Mouse (Mus musculus) 3134 (cell line): ENCODE results near the gene Abtb1.

Experiments used
- DNase-seq: peaks from one replicate; pipeline ENCODE4 v3.0.0-alpha.2; 2011; ENCODE audit warnings: low spot score; ENCODE audit not compliant: insufficient read length; ENCODE audit errors: extremely low read depth

Abtb1 gene

DNA sequence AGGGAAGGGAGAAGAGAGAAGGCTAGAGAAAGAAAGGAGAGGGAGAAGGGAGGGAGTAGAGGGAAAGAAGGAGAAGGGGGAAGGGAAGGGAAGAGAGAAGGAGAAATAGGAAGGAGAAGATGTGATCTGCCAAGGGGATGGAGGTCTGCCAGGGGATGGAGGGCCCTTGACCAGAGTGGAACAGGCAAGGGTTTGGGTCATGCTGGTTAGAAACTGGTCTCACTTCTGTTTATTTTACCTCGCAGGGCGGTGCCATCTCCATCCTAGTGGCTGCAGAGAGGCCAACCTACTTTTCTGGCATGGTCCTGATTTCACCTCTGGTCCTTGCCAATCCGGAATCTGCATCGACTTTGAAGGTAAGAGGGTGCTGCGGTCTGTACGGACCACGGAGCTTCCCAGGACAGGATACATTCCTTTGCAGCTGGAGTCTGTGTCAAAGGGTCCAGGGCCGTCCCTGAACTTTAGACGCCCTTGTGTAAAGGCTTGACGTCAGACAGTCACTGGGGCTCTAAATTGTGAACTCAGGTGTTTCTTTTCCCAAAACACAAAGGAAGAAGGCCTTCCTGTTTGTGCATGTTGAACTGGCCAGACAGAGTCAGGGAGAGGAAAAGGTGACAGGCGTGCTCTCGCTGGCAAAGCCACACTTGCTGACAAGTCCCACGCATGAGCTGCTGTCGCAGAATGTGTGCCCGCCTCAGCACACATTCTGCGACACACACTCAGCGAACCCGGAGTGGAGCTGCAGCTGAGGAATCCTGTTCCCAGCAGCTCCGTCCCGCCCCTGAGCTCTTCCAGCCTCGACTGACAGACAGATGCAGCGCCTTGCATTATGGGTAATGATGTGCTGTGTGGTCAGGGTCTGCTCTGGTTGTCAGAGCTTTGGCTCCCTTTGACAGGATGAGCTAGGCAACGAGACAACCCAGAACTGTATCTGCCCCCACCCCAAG is 32.4 kb downstream of the Abtb1 start:
- no peak for DNase-seq

DNA sequence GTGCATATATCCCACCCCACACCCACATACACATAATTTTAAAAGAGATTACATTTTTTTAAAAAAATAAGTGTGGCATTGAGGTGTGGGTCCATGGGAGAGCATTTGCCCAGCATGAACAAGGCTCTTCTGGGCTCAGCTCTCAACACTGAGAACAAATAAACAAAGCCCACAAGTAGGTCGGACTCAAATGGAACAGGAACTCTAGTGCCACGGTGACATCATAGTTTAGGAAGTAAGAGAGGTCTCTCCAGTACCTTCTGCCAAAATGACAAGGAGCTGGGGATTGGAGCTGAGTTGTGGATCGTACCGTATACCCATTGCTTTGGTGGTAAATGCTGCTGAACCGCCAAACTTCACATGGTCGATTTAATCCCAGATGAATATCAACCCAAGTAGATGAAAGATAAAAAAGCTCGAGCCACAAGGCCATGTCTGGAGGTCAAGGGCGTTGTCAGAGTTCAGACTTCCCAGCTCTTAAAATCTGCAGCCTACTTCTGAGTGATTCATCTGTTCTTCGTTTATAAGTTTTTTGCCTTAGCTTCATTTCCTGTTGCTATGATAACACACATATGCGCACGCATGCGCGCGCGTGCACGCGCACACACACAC is 36.7 kb downstream of the Abtb1 start:
- no peak for DNase-seq

DNA sequence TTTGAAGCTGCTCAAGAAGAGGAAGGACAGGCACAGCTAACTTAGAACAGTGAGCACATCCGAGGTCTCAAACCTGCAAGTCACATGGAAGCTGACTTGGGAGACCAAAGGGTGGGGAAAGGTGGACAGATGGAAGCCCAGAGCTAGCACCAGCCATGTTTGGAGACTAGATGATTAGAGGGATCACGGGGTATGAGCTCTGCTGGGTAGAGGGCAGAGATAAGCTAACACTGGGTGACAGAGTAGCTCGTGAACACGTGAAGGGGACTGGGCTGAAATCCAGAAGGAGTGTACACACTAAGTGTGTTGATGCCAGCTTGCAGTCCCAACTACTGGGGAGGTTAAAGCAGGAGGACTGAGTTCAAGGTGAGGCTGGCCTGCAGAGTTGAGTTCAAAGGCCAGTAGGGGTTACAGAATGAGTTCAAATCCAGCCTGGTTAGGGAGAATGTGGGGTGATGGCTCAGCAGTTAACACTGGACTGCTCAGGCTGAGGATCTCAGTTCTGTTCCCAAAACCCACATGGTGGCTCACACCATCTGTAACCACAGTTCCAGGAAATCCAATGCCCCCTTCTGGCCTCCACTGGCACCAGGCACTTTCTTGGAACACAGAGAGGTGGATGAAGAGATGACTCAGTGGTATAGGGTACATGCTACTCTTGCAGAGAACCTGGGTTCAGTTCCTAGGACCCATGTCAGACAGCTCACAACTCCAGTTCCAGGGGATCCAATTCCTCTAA is 37.7 kb downstream of the Abtb1 start:
- no peak for DNase-seq

DNA sequence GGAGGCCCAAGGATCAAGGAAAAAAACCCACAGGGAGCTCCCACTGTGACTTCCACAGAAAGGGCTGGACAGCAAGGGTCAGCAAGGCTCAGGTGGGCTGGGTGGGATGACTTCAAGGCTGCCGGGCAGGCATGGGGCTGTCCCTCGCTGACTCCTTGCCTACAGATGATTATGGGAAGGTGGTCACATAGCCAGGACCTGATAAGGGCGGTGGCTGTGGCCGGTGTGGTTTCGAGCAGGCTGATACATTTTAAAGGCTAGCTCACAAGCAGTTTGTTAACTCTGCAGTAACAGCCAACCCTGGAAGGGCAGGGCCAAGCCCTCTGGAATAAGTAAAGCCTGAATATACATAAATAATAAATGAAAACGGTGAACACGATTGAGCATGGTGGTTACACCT is 38.7 kb downstream of the Abtb1 start:
- DNase-seq = no peak

DNA sequence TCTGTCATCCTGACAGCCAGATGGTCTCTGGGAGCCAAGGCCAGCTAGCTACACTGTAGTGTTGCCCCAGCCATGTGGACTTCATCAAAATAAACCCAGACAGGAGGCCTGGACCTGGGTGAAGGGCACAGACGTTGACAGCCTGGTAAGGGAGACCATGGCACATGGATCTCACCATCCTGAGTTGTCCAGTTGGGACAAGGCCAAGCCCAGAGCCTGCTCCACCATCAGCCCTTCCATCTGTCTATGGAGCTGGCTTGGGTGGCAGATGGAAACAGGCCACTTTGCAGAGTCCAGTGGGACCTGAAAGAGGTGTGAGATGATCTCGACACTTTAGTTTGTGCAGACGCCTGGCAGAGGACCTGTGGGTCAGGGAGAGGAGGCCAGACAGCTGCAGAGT is 41.0 kb downstream of the Abtb1 start:
- no peak for DNase-seq

DNA sequence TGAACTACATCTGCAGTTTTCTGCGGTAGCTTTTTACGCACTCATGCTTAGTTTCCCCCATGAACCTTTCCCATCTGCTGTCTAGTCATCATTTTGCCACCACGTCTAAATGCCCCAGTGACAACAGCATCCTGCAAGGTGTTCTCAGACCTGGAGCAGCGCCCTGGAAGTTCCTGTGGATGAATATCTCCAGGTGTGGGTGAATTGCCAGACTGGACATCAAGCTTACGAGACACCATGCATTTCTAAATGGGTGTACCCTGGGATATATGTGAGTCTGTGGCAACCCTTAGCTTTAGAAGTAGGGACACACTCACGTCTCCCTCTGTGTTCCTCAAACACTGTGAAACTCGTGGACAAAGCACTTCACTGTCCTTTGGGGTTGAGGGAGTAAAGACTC is 41.6 kb downstream of the Abtb1 start:
- DNase-seq = no peak

DNA sequence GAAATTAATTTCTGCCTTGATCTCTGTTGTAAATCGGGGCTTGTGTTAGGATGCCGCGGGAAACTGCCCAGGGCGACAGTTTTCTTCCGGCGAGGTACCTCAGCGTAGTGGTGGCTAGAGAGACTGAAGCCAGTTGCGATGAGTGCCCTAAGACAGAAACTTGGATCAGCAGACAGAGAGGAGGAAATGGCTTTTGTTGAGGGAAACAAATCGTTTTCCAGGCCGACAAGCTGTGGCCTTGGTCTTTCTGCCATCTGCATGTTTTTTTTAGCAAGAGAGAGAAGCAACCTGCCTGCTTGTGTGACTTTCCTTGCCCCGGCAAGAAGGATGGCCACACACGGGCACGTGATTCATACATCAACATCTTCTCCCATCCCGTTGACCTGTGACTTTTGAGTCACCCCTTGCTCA is 47.2 kb downstream of the Abtb1 start:
- DNase-seq = no peak

DNA sequence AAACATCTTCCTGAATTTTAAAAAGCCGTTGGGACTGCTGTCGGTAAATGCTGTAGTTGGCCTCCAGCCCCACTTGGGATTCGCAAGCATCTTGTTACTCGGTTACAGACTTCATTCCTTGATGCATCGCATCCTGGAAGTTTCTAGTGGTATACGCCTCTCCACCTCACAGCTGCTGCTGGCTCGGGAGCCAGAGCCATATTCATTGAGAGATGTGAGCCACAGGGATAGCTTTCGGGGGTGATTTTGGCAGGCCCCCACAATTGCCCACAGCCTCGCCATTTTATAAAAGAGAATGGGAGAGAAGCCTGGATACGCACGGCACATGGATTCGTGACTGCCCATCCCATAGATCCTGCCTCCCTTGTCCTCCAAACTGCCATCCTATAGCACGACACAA is 47.9 kb downstream of the Abtb1 start:
- no peak for DNase-seq

DNA sequence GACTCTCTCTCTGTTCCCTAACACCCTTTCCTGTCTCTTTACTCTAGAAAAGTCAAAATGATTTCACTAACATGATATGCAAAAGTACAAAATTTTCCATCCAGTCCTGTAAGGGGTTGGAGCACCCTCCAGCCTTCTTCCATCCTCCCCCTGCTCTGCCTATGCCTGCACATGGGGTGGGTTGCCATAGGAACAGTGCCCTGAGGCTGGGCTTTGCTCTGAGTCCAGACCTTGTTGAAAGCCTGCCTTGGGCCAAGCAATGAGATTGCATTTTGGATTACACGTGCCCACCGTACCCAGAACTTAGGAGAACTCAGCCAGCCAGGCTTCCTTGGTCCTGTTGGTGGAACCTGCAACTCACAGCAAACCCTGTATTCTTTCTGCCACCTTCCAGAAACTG is 48.5 kb downstream of the Abtb1 start:
- DNase-seq = no peak

DNA sequence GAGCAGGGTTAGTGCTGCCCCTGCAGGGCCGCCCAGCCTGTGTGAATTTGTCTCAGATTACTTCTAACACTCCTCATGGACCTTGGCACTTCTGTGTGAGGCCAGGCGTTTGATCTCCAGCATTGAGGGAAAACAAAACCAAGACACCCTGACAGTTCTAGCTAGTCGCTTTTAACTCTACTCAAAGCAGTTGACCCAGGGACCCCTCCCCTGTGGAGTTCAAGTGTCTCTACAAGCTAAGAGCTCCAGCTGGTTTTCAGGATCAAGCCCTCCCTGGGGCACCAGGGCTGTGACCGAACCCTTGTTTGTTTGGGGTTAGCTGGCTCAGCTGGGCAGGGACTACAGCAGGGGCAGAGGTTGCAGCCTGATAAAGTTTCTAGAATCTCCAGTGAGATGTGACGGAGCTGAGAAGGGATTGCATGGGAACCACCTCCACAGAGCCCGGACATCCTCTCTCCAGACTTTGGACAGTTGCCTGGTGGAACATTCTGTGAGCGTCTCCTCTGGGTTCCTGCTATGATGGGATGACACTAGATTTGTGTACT is 49.6 kb downstream of the Abtb1 start:
- DNase-seq = no peak

DNA sequence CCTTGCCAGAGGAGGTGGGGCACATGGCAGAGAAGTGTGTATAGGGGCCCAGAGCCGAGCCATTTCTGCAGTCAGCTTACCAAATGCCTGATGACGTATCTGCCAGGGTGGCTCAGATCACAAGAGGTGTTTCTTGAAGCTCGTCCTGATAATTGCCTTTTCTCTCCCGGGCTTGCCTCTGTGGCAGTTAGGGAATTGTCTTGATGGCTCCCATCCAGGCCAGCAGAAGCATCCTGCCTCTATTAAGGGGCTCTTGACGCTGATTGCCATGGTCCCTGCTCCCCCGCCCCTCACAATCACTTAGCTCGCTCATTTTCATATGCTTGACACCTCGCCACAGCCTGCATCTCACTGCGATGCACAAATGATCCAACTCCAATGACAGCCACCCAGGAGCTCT is 50.5 kb downstream of the Abtb1 start:
- DNase-seq = no peak

DNA sequence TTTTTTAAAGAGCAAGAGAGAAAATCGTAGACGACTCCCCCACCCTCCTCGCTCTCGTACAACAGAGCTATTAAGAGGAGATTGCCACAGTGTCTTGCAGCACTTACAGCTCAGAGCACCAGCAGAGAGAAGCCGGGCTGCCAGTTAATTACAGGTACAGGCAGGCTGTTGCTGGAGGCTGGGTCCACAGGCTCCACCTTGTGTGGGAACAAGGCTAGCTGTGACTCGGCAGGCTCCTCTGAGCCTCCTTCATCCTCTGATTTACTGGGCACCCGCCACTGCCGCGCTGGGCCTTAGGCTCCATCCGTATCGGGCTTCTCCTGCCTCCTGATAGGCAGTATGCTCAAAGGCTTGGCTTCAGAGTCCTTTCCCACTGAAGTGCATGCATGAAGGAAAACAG is 53.6 kb downstream of the Abtb1 start:
- no peak for DNase-seq

DNA sequence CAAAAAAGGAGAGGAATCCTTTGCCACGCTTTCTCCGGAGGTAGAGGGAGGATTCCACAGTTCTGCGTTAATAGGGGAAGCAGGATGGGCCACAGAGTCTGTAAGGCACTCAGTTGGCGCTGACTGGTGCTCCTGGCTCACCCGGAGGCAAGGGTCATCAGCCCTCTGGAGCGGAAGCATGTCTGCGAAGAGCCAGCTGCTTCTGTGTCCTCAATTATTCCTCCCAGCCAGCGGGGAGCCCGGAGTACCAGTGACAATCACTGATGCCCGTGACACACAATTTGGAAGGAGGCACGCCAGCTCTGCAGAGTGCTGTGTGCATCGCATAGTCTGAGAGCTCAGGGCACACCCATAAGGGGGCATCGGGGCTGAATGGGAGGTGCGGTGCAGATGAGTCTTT is 54.3 kb downstream of the Abtb1 start:
- no peak for DNase-seq

DNA sequence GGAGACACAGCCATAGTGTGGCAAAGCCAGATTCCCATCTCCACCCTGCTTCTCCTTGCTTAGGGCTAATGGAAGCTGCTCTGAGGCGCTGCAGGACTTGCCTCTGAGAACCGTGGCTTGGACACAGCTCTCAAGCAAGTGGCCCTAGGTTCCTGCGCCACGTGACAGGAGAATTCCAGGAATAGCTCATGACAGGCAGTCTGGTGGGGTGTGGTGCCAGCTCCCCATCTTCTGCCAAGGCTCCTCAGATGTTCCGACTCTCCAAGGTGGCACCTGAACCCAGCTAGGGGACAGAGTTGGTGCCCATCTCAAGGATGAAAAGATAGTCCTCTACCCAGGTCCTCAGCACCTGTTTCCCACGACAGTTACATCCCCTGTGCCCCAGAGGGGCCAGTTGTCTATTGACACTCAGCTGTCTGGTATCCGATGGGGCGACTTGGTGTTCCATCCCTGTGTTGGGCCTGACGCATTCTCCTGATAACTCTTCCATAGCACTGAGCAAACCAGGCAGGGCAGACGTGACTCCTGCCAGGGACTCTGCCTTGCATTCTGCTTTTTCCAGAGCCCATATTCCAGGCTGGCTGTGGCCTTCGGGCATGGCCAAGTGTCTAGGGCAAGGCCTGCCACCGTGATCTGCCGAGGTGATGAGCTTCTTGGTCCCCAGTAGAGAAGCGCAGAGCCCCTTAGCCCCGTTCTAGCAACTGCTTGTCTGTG is 54.9 kb downstream of the Abtb1 start:
- DNase-seq = no peak
